8 mouse cellular contexts compared by ENCODE assay signal in genomic region chr5:137786109-137786942, GRCm38 (mm10). TPM values are rescaled to one million over a fixed set of nuclear protein-coding genes. Genes with fewer than 3 reads are reported as not detected.
DNase-seq lines count a peak whose midpoint lies in the region; ATAC-seq and TF ChIP-seq lines count a peak whose summit lies in the region.

No protein-coding gene starts in this region.

- no peaks in the 10 kb centered on the region for H3K27me3 ChIP-seq in hindbrain, postnatal 0 days (ENCODE audit: insufficient read depth, low read length)

- H3K4me2 ChIP-seq in hindbrain, postnatal 0 days (ENCODE audit: low read depth, low read length): peak overlapping the region; percentile 87

- peaks cover 22% of the 10 kb centered on the region for H3K4me1 ChIP-seq in hindbrain, postnatal 0 days (ENCODE audit: insufficient read depth, low read length)

- peak overlapping the region; percentile 98 for H3K27ac ChIP-seq in gastrocnemius, adult 2 months
- peak overlapping the region; percentile 98 for H3K27ac ChIP-seq in hindbrain, postnatal 0 days
- peak overlapping the region; percentile 98 for H3K27ac ChIP-seq in left cerebral cortex, adult 2 months

- WGBS in hindbrain, postnatal 0 days: under 1% methylated on average over 73 of the region's 79 CpGs

- ATAC-seq in common myeloid progenitor, adult 5-6 weeks (replicated peaks; ENCODE audit: low read depth, poor library complexity, severe bottlenecking): peak; percentile 68
- ATAC-seq in hindbrain, postnatal 0 days: peak; percentile 92
- ATAC-seq in megakaryocyte, adult 5-6 weeks (ENCODE audit: poor library complexity, severe bottlenecking): peak; percentile 76

- DNase-seq in ZHBTc4 (ENCODE audit: low read depth, low spot score): peak; percentile 100
- DNase-seq in gastrocnemius, adult 2 months: peak; percentile 99
- peak; percentile 100 for DNase-seq in hindbrain, postnatal 0 days (ENCODE audit: low spot score)
- DNase-seq in left cerebral cortex, adult 2 months (ENCODE audit: extremely low spot score in 1 of 2, low spot score in 2 of 2): peak; percentile 99
- DNase-seq in right cerebral cortex, adult 2 months (ENCODE audit: low spot score in 2 of 2): peak; percentile 99
- DNase-seq in urinary bladder, postnatal 14 days (ENCODE audit: low spot score): peak; percentile 99

- peak overlapping the region; percentile 89 for H3K4me3 ChIP-seq in gastrocnemius, adult 2 months
- peak overlapping the region; percentile 80 for H3K4me3 ChIP-seq in hindbrain, postnatal 0 days (ENCODE audit: low read length)
- H3K4me3 ChIP-seq in left cerebral cortex, adult 2 months: peak overlapping the region; percentile 92

- H3K9ac ChIP-seq in hindbrain, postnatal 0 days (replicated peaks; ENCODE audit: low read length): peak overlapping the region; percentile 93

- H3K9me3 ChIP-seq in hindbrain, postnatal 0 days (ENCODE audit: low read length): no peaks in the 10 kb centered on the region

- H3K36me3 ChIP-seq in hindbrain, postnatal 0 days (ENCODE audit: insufficient read depth, low read length): peaks cover 19% of the 10 kb centered on the region; the same call in 1 of the 2 replicates

- intact Hi-C loops in gastrocnemius, adult 2 months (cut with DNase I): loop anchor here (10.0 kb wide), 2 partner anchors 388 to 442 kb away; partner anchors contain the start of genes Ap4m1 and Mcm7
- intact Hi-C loops in left cerebral cortex, adult 2 months (cut with DNase I): loop anchor here (5.0 to 10.0 kb wide), 2 partner anchors 328 to 371 kb away; partner anchors contain the start of genes Zfp113 and Zscan21

- TF ChIP-seq CTCF in gastrocnemius, adult 2 months (IDR thresholded peaks at IDR 0.05): no peak
- no peak for TF ChIP-seq CTCF in hindbrain, postnatal 0 days (IDR thresholded peaks at IDR 0.05; ENCODE audit: low read depth)
- TF ChIP-seq CTCF in left cerebral cortex, adult 2 months (IDR thresholded peaks at IDR 0.05): no peak

RNA-seq across cellular contexts. Expression of gene Mepce, which starts 1.1 kb away (rescaled TPM):
- 27.4 and 33.1 TPM in 2 replicates for total RNA-seq in common myeloid progenitor, adult 5-6 weeks (2017)
- total RNA-seq in gastrocnemius, adult 2 months (2021): 10 to 100 TPM; 22.4 to 26.2 TPM
- total RNA-seq in hindbrain, postnatal 0 days (2014; rRNA removed): 40.3 and 49.2 TPM in 2 replicates
- 16.8 and 17.1 TPM in 2 replicates for polyA plus RNA-seq in hindbrain, postnatal 0 days (2015; fragmentation: Nextera tagmentation; extraction: Ambion mirVana)
- total RNA-seq in left cerebral cortex, adult 2 months (2021): 10 to 100 TPM; 40.1 to 45.2 TPM
- total RNA-seq in megakaryocyte, adult 5-6 weeks (2015): 20.9 and 24.0 TPM in 2 replicates
- total RNA-seq in megakaryocyte, adult 5-6 weeks (2017): 16.2 and 22.8 TPM in 2 replicates

RNA-seq across cellular contexts. Expression of gene Zcwpw1, which starts 1.3 kb away (rescaled TPM):
- total RNA-seq in common myeloid progenitor, adult 5-6 weeks (2017): 24.1 and 24.3 TPM in 2 replicates
- under 1 TPM; 0.20 to 0.39 TPM for total RNA-seq in gastrocnemius, adult 2 months (2021)
- 3.8 and 4.9 TPM in 2 replicates for total RNA-seq in hindbrain, postnatal 0 days (2014; rRNA removed)
- 11.4 TPM in 2 replicates for polyA plus RNA-seq in hindbrain, postnatal 0 days (2015; fragmentation: Nextera tagmentation; extraction: Ambion mirVana)
- 1 to 10 TPM; 5.7 to 8.2 TPM for total RNA-seq in left cerebral cortex, adult 2 months (2021)
- 6.4 and 10.0 TPM in 2 replicates for total RNA-seq in megakaryocyte, adult 5-6 weeks (2015)
- 16.1 and 18.1 TPM in 2 replicates for total RNA-seq in megakaryocyte, adult 5-6 weeks (2017)

RNA-seq across cellular contexts. Expression of gene Ppp1r35, which starts 7.7 kb away (rescaled TPM):
- 13.0 and 21.9 TPM in 2 replicates for total RNA-seq in common myeloid progenitor, adult 5-6 weeks (2017)
- total RNA-seq in gastrocnemius, adult 2 months (2021): 1 to 10 TPM; 5.4 to 6.9 TPM
- 52.8 and 67.0 TPM in 2 replicates for total RNA-seq in hindbrain, postnatal 0 days (2014; rRNA removed)
- 35.5 and 37.1 TPM in 2 replicates for polyA plus RNA-seq in hindbrain, postnatal 0 days (2015; fragmentation: Nextera tagmentation; extraction: Ambion mirVana)
- total RNA-seq in left cerebral cortex, adult 2 months (2021): 10 to 100 TPM; 22.8 to 25.6 TPM
- 48.6 and 55.3 TPM in 2 replicates for total RNA-seq in megakaryocyte, adult 5-6 weeks (2015)
- 34.1 and 40.1 TPM in 2 replicates for total RNA-seq in megakaryocyte, adult 5-6 weeks (2017)

RNA-seq across cellular contexts. Expression of gene Tsc22d4, which starts 40.8 kb away (rescaled TPM):
- total RNA-seq in common myeloid progenitor, adult 5-6 weeks (2017): 86.7 and 97.2 TPM in 2 replicates
- 10 to 100 TPM; 43.5 to 58.6 TPM for total RNA-seq in gastrocnemius, adult 2 months (2021)
- 383 and 444 TPM in 2 replicates for total RNA-seq in hindbrain, postnatal 0 days (2014; rRNA removed)
- polyA plus RNA-seq in hindbrain, postnatal 0 days (2015; fragmentation: Nextera tagmentation; extraction: Ambion mirVana): 251 and 270 TPM in 2 replicates
- total RNA-seq in left cerebral cortex, adult 2 months (2021): 100 to 1,000 TPM; 150 to 156 TPM
- 55.9 and 74.7 TPM in 2 replicates for total RNA-seq in megakaryocyte, adult 5-6 weeks (2015)
- 112 and 113 TPM in 2 replicates for total RNA-seq in megakaryocyte, adult 5-6 weeks (2017)

RNA-seq across cellular contexts. Expression of gene Nyap1, which starts 44.9 kb away (rescaled TPM):
- 0.05 TPM in 1 of 2 replicates, not detected in the other for total RNA-seq in common myeloid progenitor, adult 5-6 weeks (2017)
- total RNA-seq in gastrocnemius, adult 2 months (2021): under 1 TPM; 0.05 to 0.45 TPM
- 192 and 215 TPM in 2 replicates for total RNA-seq in hindbrain, postnatal 0 days (2014; rRNA removed)
- polyA plus RNA-seq in hindbrain, postnatal 0 days (2015; fragmentation: Nextera tagmentation; extraction: Ambion mirVana): 30.0 and 33.2 TPM in 2 replicates
- 10 to 100 TPM; 76.3 to 81.7 TPM for total RNA-seq in left cerebral cortex, adult 2 months (2021)
- 0.21 and 0.27 TPM in 2 replicates for total RNA-seq in megakaryocyte, adult 5-6 weeks (2015)
- total RNA-seq in megakaryocyte, adult 5-6 weeks (2017): 0.84 and 1.1 TPM in 2 replicates

Comparison
In these comparisons a context has a peak if more than half of its experiments do, and no peak if none do; other contexts are left out.
1. Peak in every context shown above with its lines: DNase-seq, ATAC-seq, H3K4me3 ChIP-seq and H3K27ac ChIP-seq.